Mouse (Mus musculus) G1E (cell line): ENCODE data around the gene Odf4.

Experiments
- CTCF ChIP-seq: IDR thresholded peaks from 2 replicates; pipeline ENCODE4 v1.5.1; 2012; ENCODE audit warnings: low read depth, low read length, inconsistent platforms, mixed read lengths
- POLR2AphosphoS5 ChIP-seq: IDR thresholded peaks from 2 replicates; pipeline ENCODE4 v1.6.1; 2012; ENCODE audit warnings: low read depth, low read length, inconsistent platforms; ENCODE audit not compliant: insufficient replicate concordance

DNA sequence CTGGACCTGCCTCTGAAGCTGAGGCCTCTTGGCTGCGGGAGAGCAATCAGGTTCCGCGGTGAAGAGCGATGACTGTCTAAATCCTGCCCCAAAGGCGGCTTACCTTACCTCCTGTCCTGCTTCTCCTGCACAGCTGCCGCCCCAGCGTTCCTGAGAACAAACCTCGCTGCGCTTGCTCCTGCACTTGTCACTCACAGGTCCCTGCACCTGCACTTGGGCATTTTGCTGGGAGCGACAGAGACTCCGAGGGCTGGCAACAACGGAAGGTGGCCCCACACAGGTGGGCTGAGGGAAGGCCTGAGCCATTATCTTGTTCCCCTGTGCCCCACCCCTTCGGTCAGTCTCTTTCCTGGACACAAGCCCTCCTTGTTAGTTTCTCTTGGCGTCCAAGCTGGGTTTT, 44.8 kb downstream of the Odf4 start:
- TF ChIP-seq CTCF (no peak), POLR2AphosphoS5 (no peak)
